Mouse (Mus musculus) common myeloid progenitor, adult 5-6 weeks (primary cell): ENCODE data around the gene Mgst2. TPM values are rescaled to one million over a fixed set of nuclear protein-coding genes. Genes with fewer than 3 reads are reported as not detected.

ENCODE experiments used
- ATAC-seq: replicated peaks from 2 replicates; pipeline ENCODE4 v1.8.0; 2016; ENCODE audit warnings: low read depth, mild to moderate bottlenecking, moderate TSS enrichment, inconsistent platforms; ENCODE audit not compliant: poor library complexity, severe bottlenecking
- total RNA-seq: library from RNA; stranded (forward); fragments of 200-1000, 187-1606 nt; gene quantifications from 2 replicates; pipeline ENCODE4 v1.2.3, GENCODE M21; 2017

Mgst2 gene
- total RNA-seq, 1 experiment from 2014 or later: 2.3 TPM

DNA sequence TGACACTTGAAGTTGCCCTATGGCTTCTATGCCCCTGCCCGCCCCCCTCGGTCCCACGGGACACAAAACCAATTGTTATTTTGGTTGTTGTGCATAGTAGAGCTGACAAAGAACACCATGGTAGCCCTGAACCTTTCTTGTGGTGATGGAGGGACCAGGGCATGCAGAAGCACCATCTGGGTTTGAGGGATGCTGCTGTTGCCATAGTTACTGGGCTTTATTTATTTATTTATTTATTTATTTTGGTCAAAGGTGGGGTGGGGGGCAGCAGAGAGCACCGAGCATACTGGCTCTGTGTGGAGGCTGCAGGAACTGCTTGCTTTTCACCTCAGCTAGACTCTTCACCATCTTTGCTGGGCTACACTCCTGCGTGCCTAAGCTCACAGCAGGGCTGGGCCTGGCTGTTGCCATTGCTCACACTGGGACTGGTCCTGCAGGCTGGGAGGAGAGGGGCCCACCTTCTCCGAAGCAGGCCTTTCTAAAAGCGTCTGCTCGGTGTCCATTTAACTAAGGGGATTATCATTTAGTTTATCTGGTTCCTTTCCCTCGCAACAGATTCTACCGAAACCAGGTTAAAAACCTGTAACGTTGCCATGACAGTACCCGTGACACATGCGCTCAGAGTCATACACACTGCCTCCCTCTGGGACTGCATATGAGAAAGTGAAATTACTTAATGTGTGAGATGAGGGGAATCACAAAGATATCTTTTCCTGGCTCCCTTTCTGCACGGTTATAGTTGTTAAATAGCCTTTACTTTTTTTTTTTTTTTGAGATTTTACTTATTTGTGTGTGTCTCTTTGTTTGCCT, 69.2 kb downstream of the Mgst2 start:
- peak; percentile 12; the same call in 1 of the 2 replicates for ATAC-seq

DNA sequence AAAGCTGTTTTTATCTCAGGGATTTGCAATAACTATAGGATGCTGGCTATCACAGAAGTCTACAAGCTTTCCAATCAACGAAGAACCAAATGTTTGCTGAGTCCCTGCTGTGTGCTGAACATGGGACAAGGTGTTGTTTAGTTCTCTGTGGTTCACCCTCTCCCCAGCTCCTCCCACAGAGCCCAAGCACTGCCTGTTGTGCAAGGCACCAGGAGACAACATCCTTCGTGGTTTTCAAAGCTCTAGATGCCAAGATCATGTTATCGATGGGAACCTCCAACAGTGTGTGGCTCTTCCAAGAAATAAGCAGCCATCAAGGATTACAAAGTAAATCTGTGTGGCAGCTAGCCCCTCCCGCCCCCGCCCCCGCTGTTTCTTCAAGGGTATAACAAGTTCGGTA, 70.5 kb downstream of the Mgst2 start:
- no peak for ATAC-seq

DNA sequence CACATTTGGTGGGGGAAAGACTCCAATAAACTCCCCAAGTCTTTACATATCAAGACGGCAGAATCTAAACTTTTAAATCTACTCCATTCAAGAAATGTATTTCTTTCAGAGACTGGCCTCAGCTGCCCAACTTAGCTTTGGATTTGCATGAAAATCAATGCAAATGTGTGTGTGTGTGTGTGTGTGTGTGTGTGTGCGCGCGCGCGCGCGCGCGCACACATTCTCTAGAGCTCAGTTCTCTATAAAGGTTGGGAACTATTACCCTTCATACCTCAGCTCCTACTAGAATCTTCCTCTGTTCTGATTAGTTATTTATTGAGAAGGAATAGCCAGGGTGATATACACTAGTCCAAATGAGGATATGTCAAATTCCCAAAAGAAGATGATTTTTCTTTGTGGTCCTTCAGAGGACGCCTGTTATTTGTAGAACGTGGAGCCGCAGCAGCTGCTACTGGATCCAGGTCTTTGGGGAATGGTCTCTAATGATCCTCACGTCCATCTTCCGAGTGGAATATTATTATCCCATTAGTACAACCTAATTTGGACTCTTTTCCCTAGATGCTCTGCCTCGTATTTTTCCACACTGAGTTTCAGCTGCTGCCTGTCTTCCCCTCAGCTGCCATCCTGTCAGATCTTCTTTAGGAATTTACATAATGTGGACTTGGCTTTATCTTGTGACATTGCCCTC, 71.9 kb downstream of the Mgst2 start:
- no peak for ATAC-seq

Other genes starting within 250 kb of the Mgst2 start
- 193 and 245 TPM in 2 replicates for gene Naa15, start 245.2 kb upstream of the Mgst2 start, total RNA-seq
- gene Rab33b, start 176.4 kb upstream of the Mgst2 start, total RNA-seq: 10.3 and 16.9 TPM in 2 replicates
- 23.2 and 29.5 TPM in 2 replicates for gene Setd7, start 99.5 kb upstream of the Mgst2 start, total RNA-seq